Mouse (Mus musculus): ENCODE data around the gene Olfr1143.

The Olfr1143 gene

DNA sequence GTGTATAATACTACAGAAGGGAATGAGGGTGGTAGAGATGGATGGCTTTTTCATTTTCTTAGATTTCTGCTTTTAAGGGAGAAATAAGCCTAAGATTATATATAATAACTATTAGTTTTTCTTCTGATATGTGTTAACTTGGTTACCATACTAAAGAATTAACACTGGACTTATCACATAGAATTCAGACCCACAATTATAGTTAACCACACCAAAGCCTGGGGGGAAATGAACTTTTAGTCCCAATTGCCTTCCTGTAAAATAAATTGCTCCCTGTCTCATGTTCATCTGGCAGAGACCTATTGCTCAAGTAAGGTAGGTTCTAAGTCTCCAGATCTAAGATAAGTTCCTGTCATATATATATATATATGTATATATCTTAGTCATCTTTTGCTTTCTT, at the start of gene Olfr1143:
Gene Olfr1143, plus strand, starts transcription at position 301 of the 400 bp plus-strand sequence.
- no peak for DNase-seq (ENCODE audit: inconsistent ontology term)

DNA sequence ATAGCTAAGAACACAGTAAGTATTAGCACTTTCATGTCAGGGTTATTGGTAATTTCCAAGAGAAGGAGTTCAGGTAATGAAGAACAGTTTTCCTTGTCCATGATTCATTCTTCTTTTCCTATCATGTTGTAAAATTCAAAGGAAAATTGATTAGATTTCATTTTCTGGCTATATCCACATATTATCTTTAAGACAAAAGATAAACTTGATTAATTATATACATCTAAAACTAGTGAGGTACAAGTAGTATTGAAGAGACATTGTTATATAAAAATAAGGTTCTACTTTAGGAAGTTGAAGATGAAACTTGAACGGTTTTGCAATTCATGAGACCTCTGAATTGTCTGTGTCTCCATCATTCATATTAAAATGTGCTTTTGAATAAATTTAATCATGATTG, 46.5 kb upstream of the Olfr1143 start, which contains the start of gene Olfr1141:
Gene Olfr1141, minus strand, starts transcription at position 101 of the 400 bp plus-strand sequence.
- DNase-seq (ENCODE audit: inconsistent ontology term), result no peak

DNA sequence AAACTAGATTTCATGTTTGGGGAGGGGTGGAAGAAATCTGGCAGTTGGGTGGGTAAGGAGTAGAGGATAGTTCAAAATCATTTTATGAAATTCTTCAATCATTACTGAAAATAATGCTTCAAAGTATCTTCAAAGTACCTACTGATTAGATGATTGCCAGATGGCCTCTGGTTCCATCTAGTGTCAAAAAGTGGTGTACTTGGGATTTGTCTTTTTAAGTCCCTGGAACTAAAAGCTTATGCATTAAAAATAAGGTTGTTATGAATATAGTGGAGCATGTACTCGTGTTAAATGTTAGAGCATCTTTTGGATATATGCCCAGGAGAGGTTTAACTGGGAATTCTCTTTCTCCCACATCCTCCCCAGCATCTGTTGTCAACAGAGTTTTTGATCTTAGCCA, 24.2 kb upstream of the Olfr1143 start:
- DNase-seq (ENCODE audit: inconsistent ontology term), result no peak

DNA sequence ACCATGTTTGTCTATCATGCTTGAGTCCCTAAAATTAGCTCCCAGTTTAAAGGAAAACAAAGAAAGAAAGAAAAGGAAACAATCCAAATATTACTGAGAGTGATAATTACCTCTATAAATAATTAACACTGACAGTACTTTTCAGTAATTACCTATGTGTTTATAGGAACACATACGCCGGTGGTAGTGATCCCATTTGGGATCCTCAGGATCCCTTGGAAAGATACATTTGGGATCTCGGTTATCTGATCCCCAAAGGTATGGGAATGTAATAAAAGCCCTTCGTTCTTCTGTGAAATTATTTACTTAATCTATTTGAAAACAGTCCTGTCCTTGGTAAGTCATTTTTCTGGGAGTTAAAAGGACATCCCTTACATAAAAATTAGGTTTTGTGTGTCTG, 21.2 kb upstream of the Olfr1143 start, which contains the start of gene Olfr152:
Gene Olfr152, plus strand, starts transcription at position 301 of the 400 bp plus-strand sequence.
- DNase-seq (ENCODE audit: inconsistent ontology term), result no peak

DNA sequence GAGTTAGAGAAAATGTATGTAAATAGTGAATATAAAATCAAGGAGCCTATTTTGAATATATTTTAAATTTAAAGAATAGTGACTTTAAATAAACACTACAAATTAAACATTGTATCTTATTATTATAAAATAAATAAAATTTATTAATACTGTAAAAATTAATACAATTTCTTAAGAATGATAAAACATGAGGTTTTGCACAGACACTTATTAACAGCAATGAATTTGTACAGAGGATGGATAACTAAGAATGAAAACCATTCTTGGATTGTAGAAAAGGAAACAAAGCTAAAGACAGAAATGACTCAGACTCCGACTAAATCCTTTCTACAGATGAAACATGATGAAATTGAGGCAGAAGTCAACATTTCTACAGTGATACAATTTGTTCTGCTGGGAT, 9.1 kb downstream of the Olfr1143 start, which contains the start of gene Olfr1145:
Gene Olfr1145, plus strand, starts transcription at position 301 of the 400 bp plus-strand sequence.
- DNase-seq (ENCODE audit: inconsistent ontology term), result no peak

DNA sequence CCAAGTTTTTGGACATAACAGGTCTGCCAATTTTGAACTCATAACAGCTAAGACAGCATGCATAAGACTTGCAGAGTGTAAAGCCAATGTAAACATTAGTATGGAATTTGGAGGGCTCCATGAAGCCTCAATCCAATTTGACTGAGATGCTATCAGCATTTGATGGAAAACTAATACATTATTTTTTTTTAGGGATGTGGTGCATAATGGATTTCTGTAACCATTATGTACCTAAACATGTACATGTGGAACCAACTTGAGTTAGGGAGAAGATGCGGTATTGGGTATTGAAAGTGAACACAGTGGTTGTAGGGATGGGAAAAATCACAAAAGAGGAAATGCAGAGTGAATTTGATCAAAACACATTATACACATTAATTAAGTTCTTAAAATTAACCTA, 29.8 kb downstream of the Olfr1143 start, which contains the start of gene Olfr1148:
Gene Olfr1148, plus strand, starts transcription at position 301 of the 400 bp plus-strand sequence.
- DNase-seq (ENCODE audit: inconsistent ontology term), result no peak

DNA sequence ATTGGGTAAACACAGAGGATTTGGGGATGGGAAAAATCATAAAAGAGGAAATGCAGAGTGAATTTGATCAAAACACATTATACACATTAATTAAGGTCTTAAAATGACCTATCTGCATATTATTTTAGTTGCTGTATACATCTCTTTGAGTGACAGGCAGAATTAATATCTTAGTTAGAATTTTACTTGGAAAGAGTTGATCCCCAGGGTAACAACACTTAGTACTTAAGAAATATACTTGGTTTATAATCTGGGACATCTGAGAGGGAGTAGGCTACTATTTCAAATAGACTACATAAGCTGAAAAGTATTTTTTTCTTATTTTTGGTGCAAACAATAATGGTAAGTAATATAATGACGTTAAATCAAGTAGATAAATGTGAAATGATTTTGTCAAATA, 43.3 kb downstream of the Olfr1143 start, which contains the start of gene Olfr1150-ps1:
Gene Olfr1150-ps1, plus strand, starts transcription at position 301 of the 400 bp plus-strand sequence.
- no peak for DNase-seq (ENCODE audit: inconsistent ontology term)
